Mouse (Mus musculus): ENCODE results near the gene Tlr2.

GRCm38 (mm10) chr3:83787776-83788305 lies 53.7 kb downstream of the Tlr2 start:
- TF ChIP-seq POLR2A (IDR thresholded peaks at IDR 0.05; ENCODE audit: low read depth, low read length): no peak
- no peak for TF ChIP-seq CTCF (IDR thresholded peaks at IDR 0.05; ENCODE audit: extremely low read depth, insufficient read depth, insufficient read length, insufficient replicate concordance)

Measured in spleen, adult 2 months (tissue).